Mouse (Mus musculus) MEL (cell line): Measurements from ENCODE around the gene Pdcd4.

ENCODE experiments used
- CTCF ChIP-seq, 3 experiments: IDR thresholded peaks in 2 of 3; conservative IDR thresholded peaks in 1 of 3; 2 replicates each; pipeline ENCODE4 v1.5.1; 2011 to 2012; ENCODE audit warnings: low read length in 3 of 3, low read depth in 2 of 3, mild to moderate bottlenecking in 2 of 3, improper control_type of control experiment in 1 of 3, inconsistent platforms in 1 of 3, mixed read lengths in 1 of 3, moderate library complexity in 1 of 3; ENCODE audit not compliant: control insufficient read depth in 1 of 3, insufficient read depth in 1 of 3, poor library complexity in 1 of 3, severe bottlenecking in 1 of 3
- E2F4 ChIP-seq: IDR thresholded peaks from 2 replicates; pipeline ENCODE4 v1.6.1; 2011; ENCODE audit warnings: low read depth, low read length, improper control_type of control experiment, borderline replicate concordance
- KAT2A ChIP-seq: conservative IDR thresholded peaks from 2 replicates; pipeline ENCODE4 v1.6.1; 2012; ENCODE audit warnings: low read depth, low read length, improper control_type of control experiment, inconsistent platforms
- MAX ChIP-seq: IDR thresholded peaks from 2 replicates; pipeline ENCODE4 v1.6.1; 2011; ENCODE audit warnings: low read length, improper control_type of control experiment
- NELFE ChIP-seq: IDR thresholded peaks from 2 replicates; pipeline ENCODE4 v1.6.1; 2011; ENCODE audit warnings: low read depth, low read length, improper control_type of control experiment
- NRF1 ChIP-seq: IDR thresholded peaks from 2 replicates; pipeline ENCODE4 v1.6.1; 2014; ENCODE audit warnings: low read depth, mild to moderate bottlenecking, inconsistent platforms, low read length, improper control_type of control experiment, moderate library complexity; ENCODE audit not compliant: poor library complexity, insufficient read depth, severe bottlenecking
- USF2 ChIP-seq, 2 experiments: IDR thresholded peaks; 2 replicates each; pipeline ENCODE4 v1.6.1; 2011 to 2012; ENCODE audit warnings: improper control_type of control experiment in 2 of 2, low read length in 2 of 2, borderline replicate concordance in 1 of 2, inconsistent platforms in 1 of 2, low read depth in 1 of 2, mild to moderate bottlenecking in 1 of 2; ENCODE audit not compliant: insufficient read depth in 1 of 2

DNA sequence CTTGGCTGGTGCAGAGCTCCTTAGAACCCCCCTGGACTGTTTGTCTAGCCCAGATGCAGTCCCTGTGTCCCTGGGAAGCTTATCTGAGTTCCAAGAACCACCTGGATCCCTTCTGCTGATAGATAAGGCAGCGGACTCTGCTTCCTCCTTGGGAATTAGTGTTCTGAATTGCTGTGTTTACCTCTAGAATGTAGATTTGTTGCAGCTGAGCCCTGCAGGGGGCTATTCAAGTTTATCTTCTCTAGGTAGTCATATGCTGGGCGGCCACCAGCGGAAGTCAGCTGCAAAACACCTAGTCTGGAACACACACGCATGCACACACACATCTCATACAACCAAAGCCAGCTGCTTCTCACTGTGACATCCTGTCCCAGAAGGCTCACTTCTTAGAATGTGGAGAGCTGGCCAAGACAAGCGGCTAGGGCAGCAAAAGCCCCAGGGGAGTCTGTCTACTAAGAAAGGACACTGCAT is 1.2 kb upstream of the Pdcd4 start:
- TF ChIP-seq KAT2A (no peak; the same call in 1 of the 2 replicates), MAX (peak; percentile 12; the same call in 1 of the 2 replicates), E2F4 (no peak), CTCF (IDR thresholded peaks at IDR 0.05 in 2 of 3, conservative IDR thresholded peaks at IDR 0.05 in 1 of 3; ENCODE audit: control insufficient read depth in 1 of 3, insufficient read depth in 1 of 3, low read depth in 2 of 3, low read length in 3 of 3, poor library complexity in 1 of 3, severe bottlenecking in 1 of 3) (peak; percentile 11 to 24 (median 23); a peak in 2 of 6 replicates), USF2 (IDR thresholded peaks at IDR 0.05; ENCODE audit: borderline replicate concordance in 1 of 2, insufficient read depth in 1 of 2, low read depth in 1 of 2, low read length in 2 of 2) (no peak), NRF1 (peak; percentile 52; the same call in 1 of the 2 replicates), NELFE (no peak)
